Mouse (Mus musculus): ENCODE results near the gene Olfr1316.

DNA sequence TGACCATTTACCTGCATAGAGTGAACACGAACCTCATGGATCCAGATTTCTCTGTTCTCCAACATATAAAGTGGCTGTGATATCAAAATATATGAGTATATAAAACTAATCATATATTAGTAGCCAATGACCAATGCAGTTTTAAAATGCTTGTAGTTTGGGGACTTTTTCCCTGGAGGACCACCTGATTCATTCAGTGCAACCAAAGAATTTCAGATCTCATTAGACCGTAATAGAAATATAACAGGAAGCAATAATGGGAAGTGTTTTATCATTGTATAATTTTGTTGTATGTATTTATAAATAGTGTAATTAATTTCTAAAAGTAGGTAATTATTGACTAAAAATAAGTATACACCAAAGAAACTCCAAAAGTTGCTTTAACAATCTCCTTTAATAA lies at the start of gene Olfr1316:
- TF ChIP-seq CTCF (IDR thresholded peaks at IDR 0.05; ENCODE audit: control insufficient read depth, insufficient read depth, insufficient read length): no peak
- no peak for TF ChIP-seq USF1 (IDR thresholded peaks at IDR 0.05; ENCODE audit: low read depth)
- TF ChIP-seq FOSL1 (IDR thresholded peaks at IDR 0.05; ENCODE audit: insufficient read depth, low read length, poor library complexity, severe bottlenecking): no peak
